Mouse (Mus musculus): ENCODE results near the gene Cdk15. TPM values are rescaled to one million over a fixed set of nuclear protein-coding genes. Genes with fewer than 3 reads are reported as not detected.

Gene Cdk15
- polyA plus RNA-seq, 2 experiments: not detected

- Histone ChIP-seq H3K4me3 (ENCODE audit: insufficient read depth in 1 of 2, low read depth in 2 of 2, low read length in 2 of 2) (no peak overlapping the region), H3K36me3 (replicated peaks; ENCODE audit: control insufficient read depth, insufficient read depth, low read depth) (no peaks in the 10 kb centered on the region), H3K4me2 (ENCODE audit: low read depth) (peak overlapping the region; percentile 44), H3K27me3 (ENCODE audit: control insufficient read depth, insufficient read depth, low read length) (no peaks in the 10 kb centered on the region), H3K4me1 (replicated peaks; ENCODE audit: control insufficient read depth in 2 of 2, insufficient read depth in 2 of 2, low read length in 1 of 2) (no peaks in the 10 kb centered on the region), H3K27ac (no peak overlapping the region), H3K9me3 (ENCODE audit: control insufficient read depth, low read length) (no peaks in the 10 kb centered on the region), H3K9ac (replicated peaks) (no peak overlapping the region)
- no peak for DNase-seq (ENCODE audit: low read depth in 3 of 3, low spot score in 3 of 3)
- no peak for TF ChIP-seq EP300 (IDR thresholded peaks at IDR 0.05; ENCODE audit: low read depth)
- no peak for TF ChIP-seq CTCF (IDR thresholded peaks at IDR 0.05; ENCODE audit: low read depth)
- ATAC-seq (ENCODE audit: insufficient read depth): no peak
- 12% methylated on average over 5 of the region's 7 CpGs for WGBS (ENCODE audit: insufficient replicate concordance)
Observed at GRCm38 (mm10) chr1:59252762-59253161, 3.9 kb upstream of the Cdk15 start.

GRCm38 (mm10) chr1:59253301-59253909 lies 3.3 kb upstream of the Cdk15 start:
- Histone ChIP-seq H3K27me3 (ENCODE audit: control insufficient read depth, insufficient read depth, low read length) (no peaks in the 10 kb centered on the region), H3K9me3 (ENCODE audit: control insufficient read depth, low read length) (no peaks in the 10 kb centered on the region), H3K36me3 (replicated peaks; ENCODE audit: control insufficient read depth, insufficient read depth, low read depth) (no peaks in the 10 kb centered on the region), H3K4me1 (replicated peaks; ENCODE audit: control insufficient read depth in 2 of 2, insufficient read depth in 2 of 2, low read length in 1 of 2) (no peaks in the 10 kb centered on the region), H3K4me3 (ENCODE audit: insufficient read depth in 1 of 2, low read depth in 2 of 2, low read length in 2 of 2) (no peak overlapping the region), H3K9ac (replicated peaks) (no peak overlapping the region), H3K4me2 (ENCODE audit: low read depth) (peak overlapping the region; percentile 44), H3K27ac (no peak overlapping the region)
- no peak for TF ChIP-seq CTCF (IDR thresholded peaks at IDR 0.05; ENCODE audit: low read depth)
- no peak for TF ChIP-seq EP300 (IDR thresholded peaks at IDR 0.05; ENCODE audit: low read depth)
- no peak for ATAC-seq (ENCODE audit: insufficient read depth)
- no peak for DNase-seq (ENCODE audit: low read depth in 3 of 3, low spot score in 3 of 3)
- 14% methylated on average over 16 of the region's 18 CpGs for WGBS (ENCODE audit: insufficient replicate concordance)

GRCm38 (mm10) chr1:59257736-59258135 lies 1.0 kb downstream of the Cdk15 start:
- no peak for DNase-seq (ENCODE audit: low read depth in 3 of 3, low spot score in 3 of 3)
- Histone ChIP-seq H3K27me3 (ENCODE audit: control insufficient read depth, insufficient read depth, low read length) (no peaks in the 10 kb centered on the region), H3K36me3 (replicated peaks; ENCODE audit: control insufficient read depth, insufficient read depth, low read depth) (no peaks in the 10 kb centered on the region), H3K4me2 (ENCODE audit: low read depth) (no peak overlapping the region), H3K9ac (replicated peaks) (no peak overlapping the region), H3K4me1 (replicated peaks; ENCODE audit: control insufficient read depth in 2 of 2, insufficient read depth in 2 of 2, low read length in 1 of 2) (no peaks in the 10 kb centered on the region), H3K27ac (no peak overlapping the region), H3K9me3 (ENCODE audit: control insufficient read depth, low read length) (no peaks in the 10 kb centered on the region), H3K4me3 (ENCODE audit: insufficient read depth in 1 of 2, low read depth in 2 of 2, low read length in 2 of 2) (no peak overlapping the region)
- no peak for ATAC-seq (ENCODE audit: insufficient read depth)
- TF ChIP-seq EP300 (IDR thresholded peaks at IDR 0.05; ENCODE audit: low read depth): no peak
- TF ChIP-seq CTCF (IDR thresholded peaks at IDR 0.05; ENCODE audit: low read depth): no peak
- 70% methylated on average over 3 of the region's 3 CpGs for WGBS (ENCODE audit: insufficient replicate concordance)

GRCm38 (mm10) chr1:59268931-59269330 lies 12.2 kb downstream of the Cdk15 start:
- DNase-seq (ENCODE audit: low read depth in 3 of 3, low spot score in 3 of 3): no peak
- H3K4me2 ChIP-seq (ENCODE audit: low read depth): no peak overlapping the region
- WGBS (ENCODE audit: insufficient replicate concordance): 29% methylated on average over 8 of the region's 8 CpGs
- no peaks in the 10 kb centered on the region for H3K27me3 ChIP-seq (ENCODE audit: control insufficient read depth, insufficient read depth, low read length)
- no peak overlapping the region for H3K4me3 ChIP-seq (ENCODE audit: insufficient read depth in 1 of 2, low read depth in 2 of 2, low read length in 2 of 2)
- no peak overlapping the region for H3K9ac ChIP-seq (replicated peaks)
- TF ChIP-seq EP300 (IDR thresholded peaks at IDR 0.05; ENCODE audit: low read depth) (no peak), CTCF (IDR thresholded peaks at IDR 0.05; ENCODE audit: low read depth) (no peak)
- ATAC-seq (ENCODE audit: insufficient read depth): no peak
- no peaks in the 10 kb centered on the region for H3K36me3 ChIP-seq (replicated peaks; ENCODE audit: control insufficient read depth, insufficient read depth, low read depth)
- H3K27ac ChIP-seq: no peak overlapping the region
- peaks cover 0 to 4% of the 10 kb centered on the region in 2 experiments; a peak in 1 of 4 replicates for H3K4me1 ChIP-seq (replicated peaks; ENCODE audit: control insufficient read depth in 2 of 2, insufficient read depth in 2 of 2, low read length in 1 of 2)
- no peaks in the 10 kb centered on the region for H3K9me3 ChIP-seq (ENCODE audit: control insufficient read depth, low read length)

GRCm38 (mm10) chr1:59269466-59269865 lies 12.8 kb downstream of the Cdk15 start:
- Histone ChIP-seq H3K4me1 (replicated peaks; ENCODE audit: control insufficient read depth in 2 of 2, insufficient read depth in 2 of 2, low read length in 1 of 2) (peaks cover 0 to 4% of the 10 kb centered on the region in 2 experiments; a peak in 1 of 4 replicates), H3K9ac (replicated peaks) (no peak overlapping the region), H3K4me2 (ENCODE audit: low read depth) (no peak overlapping the region), H3K9me3 (ENCODE audit: control insufficient read depth, low read length) (no peaks in the 10 kb centered on the region), H3K27me3 (ENCODE audit: control insufficient read depth, insufficient read depth, low read length) (no peaks in the 10 kb centered on the region), H3K27ac (no peak overlapping the region), H3K36me3 (replicated peaks; ENCODE audit: control insufficient read depth, insufficient read depth, low read depth) (no peaks in the 10 kb centered on the region), H3K4me3 (ENCODE audit: insufficient read depth in 1 of 2, low read depth in 2 of 2, low read length in 2 of 2) (no peak overlapping the region)
- no peak for TF ChIP-seq EP300 (IDR thresholded peaks at IDR 0.05; ENCODE audit: low read depth)
- no peak for TF ChIP-seq CTCF (IDR thresholded peaks at IDR 0.05; ENCODE audit: low read depth)
- WGBS (ENCODE audit: insufficient replicate concordance): 73% methylated on average over 6 of the region's 6 CpGs
- DNase-seq (ENCODE audit: low read depth in 3 of 3, low spot score in 3 of 3) (no peak), ATAC-seq (ENCODE audit: insufficient read depth) (no peak)
